Mouse (Mus musculus) Patski (cell line): ENCODE data around the gene Nav2. TPM values are rescaled to one million over a fixed set of nuclear protein-coding genes. Genes with fewer than 3 reads are reported as not detected.

Source experiments
- ATAC-seq: fragments of 100-300 bp; one replicate; pipeline ENCODE4 v1.8.0; 2021
- CTCF ChIA-PET: fragments of 350-600 bp; sonication (Branson Sonifier 250); formaldehyde crosslinking; loops from one replicate; lab custom pipeline; 2022; ENCODE audit warnings: inconsistent platforms; lab: Charles Lee
- POLR2A ChIA-PET: fragments of 350-600 bp; sonication (Branson Sonifier 250); formaldehyde crosslinking; loops from one replicate; lab custom pipeline; 2022; ENCODE audit warnings: antibody characterized with exemption, inconsistent platforms; lab: Charles Lee
- DNase-seq: peaks from one replicate; pipeline ENCODE4 v3.0.0-alpha.2; 2011; ENCODE audit warnings: low read depth, low spot score
- H3K27me3 ChIP-seq: fragments of 371-371 bp; one replicate; pipeline ENCODE4 v1.5.1; 2021
- CTCF ChIP-seq: fragments of 100-300 bp; IDR thresholded peaks from one replicate; pipeline ENCODE4 v1.5.1; 2021
- in situ Hi-C: fragments of 300-500 bp; cut with MboI; formaldehyde crosslinking; loops from 3 replicates; pipeline ENCODE4 v1.11.1; 2018; ENCODE audit warnings: low pct_unique_long_range_greater_than_20kb, mixed read lengths
- polyA plus RNA-seq: library from polyadenylated mRNA; unstranded; gene quantifications from one replicate; pipeline ENCODE4 v1.2.3, GENCODE M21; 2021

Nav2 gene
- polyA plus RNA-seq, 1 experiment from 2014 or later = 13.3 TPM

DNA sequence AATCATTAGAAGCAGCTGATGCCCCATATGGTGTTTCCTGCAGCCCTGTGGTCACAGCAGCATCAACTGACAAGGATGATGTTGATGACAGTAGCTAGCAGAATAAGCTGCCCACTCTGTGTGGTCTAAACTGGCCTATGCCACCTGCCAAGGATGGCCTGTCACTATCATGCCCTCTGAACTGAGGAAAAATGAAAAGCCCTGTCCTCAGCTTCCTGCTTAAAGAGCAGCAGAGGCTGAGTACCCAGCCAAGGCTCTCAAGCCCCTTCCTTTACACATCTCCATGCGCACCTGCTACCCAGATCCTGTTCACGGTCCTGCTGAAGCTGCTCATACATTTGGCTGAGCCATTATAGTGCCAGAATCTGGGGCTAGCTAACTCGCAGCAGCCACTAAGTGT, 193.7 kb downstream of the Nav2 start:
- ATAC-seq (no peak), DNase-seq (no peak)
- TF ChIP-seq CTCF = no peak
- in situ Hi-C loops = no loop called here
- no peaks in the 10 kb centered on the region for H3K27me3 ChIP-seq
- ChIA-PET CTCF (interaction anchor here (1.0 to 1.5 kb wide), 2 partner anchors 15 to 19 kb away, joined by 3 read pairs; no protein-coding TSS in a partner anchor), POLR2A (no interaction called here)

GRCm38 (mm10) chr7:49104376-49104775, 195.9 kb downstream of the Nav2 start:
- ChIA-PET POLR2A (no interaction called here), CTCF (no interaction called here)
- no peak for TF ChIP-seq CTCF
- DNase-seq = no peak
- in situ Hi-C loops = no loop called here
- no peak for ATAC-seq
- no peaks in the 10 kb centered on the region for H3K27me3 ChIP-seq

DNA sequence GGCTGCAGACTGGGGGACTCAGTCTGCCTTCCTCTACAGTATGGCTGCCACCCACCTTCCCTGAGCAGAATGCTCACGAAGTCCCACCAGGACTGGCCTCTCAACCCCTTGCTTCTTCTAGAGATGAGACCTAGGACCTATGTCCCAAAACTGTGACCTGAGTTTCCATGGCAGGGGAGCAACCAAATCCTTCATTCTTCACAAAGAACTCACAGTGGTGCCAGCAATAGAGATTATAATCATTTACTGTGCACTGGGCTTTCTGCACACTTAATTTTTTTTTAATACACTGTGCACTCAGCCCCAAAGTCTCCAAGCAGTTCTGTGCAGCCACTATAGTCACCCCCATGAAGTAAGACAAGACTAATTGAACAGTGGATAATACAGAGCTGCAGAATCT, 196.3 kb downstream of the Nav2 start:
- ChIA-PET CTCF (no interaction called here), POLR2A (no interaction called here)
- in situ Hi-C loops = no loop called here
- ATAC-seq (no peak), DNase-seq (no peak)
- no peaks in the 10 kb centered on the region for H3K27me3 ChIP-seq
- no peak for TF ChIP-seq CTCF

DNA sequence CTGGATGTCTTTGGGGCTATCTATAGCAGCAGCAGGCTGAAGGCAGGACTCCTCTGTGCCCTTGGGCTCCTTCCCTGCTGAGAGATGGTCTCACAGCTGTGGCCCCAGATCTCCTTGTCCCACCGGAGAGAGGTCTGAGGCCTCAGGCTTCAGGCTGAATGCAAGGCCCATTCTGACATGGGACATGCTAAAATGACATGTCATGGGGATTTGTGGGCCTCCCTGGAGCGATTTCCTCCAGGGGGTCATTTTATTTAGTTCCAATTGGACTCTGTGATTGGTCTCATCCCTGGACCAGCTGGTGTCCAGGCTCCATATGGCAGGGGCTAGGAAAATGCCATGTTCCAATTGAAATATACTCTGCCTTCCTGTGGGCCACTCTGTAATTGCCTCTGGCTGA, 197.0 kb downstream of the Nav2 start:
- POLR2A ChIA-PET = no interaction called here
- H3K27me3 ChIP-seq = no peaks in the 10 kb centered on the region
- TF ChIP-seq CTCF = no peak
- CTCF ChIA-PET = interaction anchor here (1.0 kb wide), 1 partner anchor 18 kb away, joined by 5 read pairs; no protein-coding TSS in a partner anchor
- in situ Hi-C loops = no loop called here
- ATAC-seq (no peak), DNase-seq (no peak)

DNA sequence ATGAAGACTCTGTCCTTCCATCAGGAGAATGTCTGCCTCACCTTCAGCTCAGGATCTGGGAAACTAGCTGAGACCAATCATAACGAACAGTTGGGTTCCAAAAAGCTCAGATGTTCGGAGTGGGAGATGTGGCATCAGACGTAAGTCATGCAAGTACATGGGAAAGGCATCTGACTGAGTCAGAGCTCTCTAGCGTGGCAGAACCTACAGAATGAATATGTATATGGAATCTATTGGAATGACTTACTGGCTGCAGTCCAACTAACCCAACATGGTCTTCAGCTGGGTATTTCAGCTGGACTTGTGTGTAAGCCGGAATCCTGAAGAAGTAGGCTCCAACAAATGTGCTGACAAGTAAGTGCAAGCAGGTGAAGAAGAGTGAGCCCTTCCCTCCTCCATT, 199.6 kb downstream of the Nav2 start:
- in situ Hi-C loops = no loop called here
- ATAC-seq = no peak
- no peak for TF ChIP-seq CTCF
- ChIA-PET CTCF (interaction anchor here (1.0 kb wide), 1 partner anchor 180 kb away, joined by 3 read pairs; no protein-coding TSS in a partner anchor), POLR2A (no interaction called here)
- H3K27me3 ChIP-seq = no peaks in the 10 kb centered on the region
- no peak for DNase-seq

GRCm38 (mm10) chr7:49119016-49119415, 210.5 kb downstream of the Nav2 start:
- ChIA-PET CTCF (interaction anchor here (1.6 to 3.6 kb wide), 3 partner anchors 190 to 363 kb away, joined by 5 to 29 read pairs (median 9); no protein-coding TSS in a partner anchor), POLR2A (no interaction called here)
- ATAC-seq (no peak), DNase-seq (no peak)
- in situ Hi-C loops = no loop called here
- no peak for TF ChIP-seq CTCF
- no peaks in the 10 kb centered on the region for H3K27me3 ChIP-seq

- ATAC-seq = no peak
- TF ChIP-seq CTCF = no peak
- POLR2A ChIA-PET = interaction anchor here (0.6 kb wide), 1 partner anchor 642 kb away, joined by 3 read pairs; no protein-coding TSS in a partner anchor
- CTCF ChIA-PET = interaction anchor here (1.0 to 3.6 kb wide), 3 partner anchors 192 to 361 kb away, joined by 4 to 29 read pairs (median 6); no protein-coding TSS in a partner anchor
- no peak for DNase-seq
- H3K27me3 ChIP-seq = no peaks in the 10 kb centered on the region
- in situ Hi-C loops = loop anchor here (5.0 kb wide), 1 partner anchor 228 kb away; no protein-coding TSS in a partner anchor
These were observed 211.4 kb downstream of the Nav2 start for GRCm38 (mm10) chr7:49119794-49120487.

- in situ Hi-C loops = loop anchor here (5.0 kb wide), 1 partner anchor 228 kb away; no protein-coding TSS in a partner anchor
- ATAC-seq (no peak), DNase-seq (no peak)
- CTCF ChIA-PET = interaction anchor here (0.7 to 3.6 kb wide), 8 partner anchors 14 to 370 kb away, joined by 3 to 29 read pairs (median 4); no protein-coding TSS in a partner anchor
- POLR2A ChIA-PET = interaction anchor here (0.6 kb wide), 1 partner anchor 642 kb away, joined by 3 read pairs; no protein-coding TSS in a partner anchor
- no peaks in the 10 kb centered on the region for H3K27me3 ChIP-seq
- no peak for TF ChIP-seq CTCF
These were observed 212.0 kb downstream of the Nav2 start for GRCm38 (mm10) chr7:49120488-49120864.

DNA sequence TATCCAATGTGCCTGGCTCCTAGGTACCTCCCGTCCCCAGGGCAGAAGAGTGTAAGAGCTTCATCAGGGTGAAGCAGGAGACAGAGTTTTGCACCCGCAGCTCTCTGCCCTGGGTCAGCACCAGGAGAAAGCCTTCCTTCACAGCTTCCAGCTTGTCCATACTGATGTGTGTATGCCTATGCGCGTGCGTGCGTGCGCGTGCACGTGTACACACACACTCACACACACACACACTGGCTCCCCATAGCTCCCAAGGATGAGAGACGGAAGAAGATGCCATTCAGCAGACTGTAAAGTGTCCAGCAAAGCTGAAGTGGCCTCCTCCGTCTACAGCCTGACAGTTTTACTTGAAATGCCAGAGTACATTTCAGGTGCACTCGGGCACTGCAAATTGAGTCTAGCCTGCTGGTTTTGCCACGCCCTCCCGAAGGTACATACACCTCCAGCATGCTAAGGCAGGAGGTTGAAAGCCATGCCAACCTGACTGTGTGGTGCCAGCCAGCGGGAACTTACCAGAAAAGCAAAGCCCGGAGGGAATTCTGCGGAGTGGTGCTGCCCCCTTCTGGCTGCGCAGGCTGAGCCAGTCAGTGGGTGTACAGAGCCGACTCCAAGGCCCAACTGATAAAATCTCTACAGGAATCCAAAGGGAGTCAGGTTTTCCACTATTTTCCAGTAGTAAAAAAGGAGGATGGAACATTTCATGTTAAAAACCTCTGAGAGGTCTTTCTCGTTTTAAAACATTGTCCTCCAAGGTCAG, 212.6 kb downstream of the Nav2 start:
- in situ Hi-C loops = loop anchor here (5.0 kb wide), 1 partner anchor 229 kb away; no protein-coding TSS in a partner anchor
- no peaks in the 10 kb centered on the region for H3K27me3 ChIP-seq
- TF ChIP-seq CTCF = peak; percentile 95
- POLR2A ChIA-PET = no interaction called here
- ATAC-seq (peak; percentile 82), DNase-seq (peak; percentile 47)
- CTCF ChIA-PET = interaction anchor here (0.7 to 3.6 kb wide), 13 partner anchors 8 to 371 kb away, joined by 3 to 29 read pairs (median 3); no protein-coding TSS in a partner anchor

- ChIA-PET POLR2A (no interaction called here), CTCF (interaction anchor here (0.6 to 2.2 kb wide), 6 partner anchors 10 to 243 kb away, joined by 3 to 7 read pairs (median 4); no protein-coding TSS in a partner anchor)
- in situ Hi-C loops = loop anchor here (5.0 kb wide), 1 partner anchor 230 kb away; no protein-coding TSS in a partner anchor
- no peak for ATAC-seq
- DNase-seq = no peak
- no peaks in the 10 kb centered on the region for H3K27me3 ChIP-seq
- peak; percentile 20 for TF ChIP-seq CTCF
These were observed 214.0 kb downstream of the Nav2 start for GRCm38 (mm10) chr7:49122498-49122897.
